Mouse (Mus musculus) midbrain, postnatal 0 days (tissue): ENCODE measurements around the gene Grin3b. TPM values are rescaled to one million over a fixed set of nuclear protein-coding genes. Genes with fewer than 3 reads are reported as not detected.

ENCODE experiments used
- ATAC-seq: fragments of 200-750 bp; cut with Nextera tagmentation; 2 replicates; pipeline ENCODE4 v1.8.0; 2017; ENCODE audit warnings: moderate number of reproducible peaks, mild to moderate bottlenecking, moderate TSS enrichment, moderate library complexity; ENCODE audit not compliant: low FRiP score
- DNase-seq: peaks from one replicate; pipeline ENCODE4 v3.0.0-alpha.2; 2015; ENCODE audit warnings: low spot score
- H3K27ac ChIP-seq: fragments of 300-500 bp; sonication (generic); 2 replicates; pipeline ENCODE4 v1.5.1; 2014; ENCODE audit warnings: low read depth, mild to moderate bottlenecking, low read length, mixed read lengths
- H3K27me3 ChIP-seq: fragments of 300-500 bp; sonication (generic); 2 replicates; pipeline ENCODE4 v1.6.1; 2014; ENCODE audit warnings: low read length, control low read depth, mixed read lengths; ENCODE audit not compliant: insufficient read depth
- H3K36me3 ChIP-seq: fragments of 300-500 bp; sonication (generic); 2 replicates; pipeline ENCODE4 v1.6.1; 2014; ENCODE audit warnings: low read length, control low read depth, mixed read lengths; ENCODE audit not compliant: insufficient read depth
- H3K4me1 ChIP-seq: fragments of 300-500 bp; sonication (generic); 2 replicates; pipeline ENCODE4 v1.6.1; 2014; ENCODE audit warnings: mild to moderate bottlenecking, control low read depth, antibody characterized with exemption, low read length, mixed read lengths; ENCODE audit not compliant: insufficient read depth
- H3K4me2 ChIP-seq: fragments of 300-500 bp; sonication (generic); 2 replicates; pipeline ENCODE4 v1.6.1; 2014; ENCODE audit warnings: low read depth, mild to moderate bottlenecking, low read length, mixed read lengths; ENCODE audit not compliant: poor library complexity, severe bottlenecking
- H3K4me3 ChIP-seq: fragments of 300-500 bp; sonication (generic); 2 replicates; pipeline ENCODE4 v1.5.1; 2014; ENCODE audit warnings: low read depth, mild to moderate bottlenecking, low read length, moderate library complexity
- H3K9ac ChIP-seq: fragments of 300-500 bp; sonication (generic); replicated peaks from 2 replicates; pipeline ENCODE4 v1.6.1; 2014; ENCODE audit warnings: mild to moderate bottlenecking, low read length, moderate library complexity, mixed read lengths; ENCODE audit not compliant: poor library complexity, severe bottlenecking
- H3K9me3 ChIP-seq: fragments of 300-500 bp; sonication (generic); 2 replicates; pipeline ENCODE4 v1.6.1; 2016; ENCODE audit warnings: low read length, control low read depth
- CTCF ChIP-seq: IDR thresholded peaks from 2 replicates; pipeline ENCODE4 v1.5.1; 2016; ENCODE audit warnings: antibody characterized with exemption, mild to moderate bottlenecking
- WGBS: fragments of 180-500 bp; shearing (Covaris S2); extraction: QIAGEN DNeasy Blood & Tissue Kit; methylation state at CpG from one replicate; pipeline ENCODE4 v1.1.7; 2014; 5-methylcytosine and 5-hydroxymethylcytosine counted together
- polyA plus RNA-seq: library from polyadenylated mRNA; unstranded; fragments of >200 nt; fragmentation: Nextera tagmentation; extraction: Ambion mirVana; gene quantifications from 2 replicates; pipeline ENCODE4 v1.2.1, GENCODE M21; 2015
- total RNA-seq: library from RNA; depleted of rRNA; stranded (reverse); fragments of >200 nt; gene quantifications from 2 replicates; pipeline ENCODE4 v1.2.3, GENCODE M21; 2014

The Grin3b gene
- total and polyA plus RNA-seq, 2 experiments from 2014 or later = 0.21 to 2.2 TPM

- DNase-seq (peak; percentile 93), ATAC-seq (peak; percentile 80)
- peaks cover 6% of the 10 kb centered on the region for H3K4me1 ChIP-seq
- TF ChIP-seq CTCF = 0 out of 2 replicates have a peak, but pooled peaks have one; percentile 6
- peak within 1 kb of the TSS; percentile 86 for H3K9ac ChIP-seq
- WGBS = under 1% methylated on average over 61 of the region's 63 CpGs
- H3K4me2 ChIP-seq = peak within 1 kb of the TSS; percentile 90
- peaks cover 17% of the 10 kb centered on the region for H3K27me3 ChIP-seq
- no peaks in the 10 kb centered on the region for H3K9me3 ChIP-seq
- peaks cover 5% of the 10 kb centered on the region; the same call in 1 of the 2 replicates for H3K36me3 ChIP-seq
- H3K4me3 ChIP-seq = peak within 1 kb of the TSS; percentile 89
- H3K27ac ChIP-seq = peak within 1 kb of the TSS; percentile 82
Measured at GRCm38 (mm10) chr10:79926491-79927323, 43.8 kb upstream of the Grin3b start, which contains the start of gene Arid3a. Arid3a (plus strand) TSS chr10:79927043.

- Histone ChIP-seq H3K27ac (peak overlapping the region; percentile 82), H3K36me3 (peaks cover 10% of the 10 kb centered on the region; the same call in 1 of the 2 replicates), H3K9me3 (no peaks in the 10 kb centered on the region), H3K9ac (peak overlapping the region; percentile 86), H3K4me1 (peaks cover 4% of the 10 kb centered on the region; the same call in 1 of the 2 replicates), H3K4me2 (peak overlapping the region; percentile 90), H3K4me3 (peak overlapping the region; percentile 89), H3K27me3 (peaks cover 12% of the 10 kb centered on the region)
- ATAC-seq (peak; percentile 29), DNase-seq (peak; percentile 53)
- TF ChIP-seq CTCF = peak; percentile 36
- WGBS = under 1% methylated on average over 50 of the region's 54 CpGs
Measured at GRCm38 (mm10) chr10:79927324-79928029, 43.0 kb upstream of the Grin3b start.

- no peak for TF ChIP-seq CTCF
- no peak for ATAC-seq
- peak overlapping the region; percentile 89 for H3K4me3 ChIP-seq
- peaks cover 5% of the 10 kb centered on the region for H3K27me3 ChIP-seq
- H3K9me3 ChIP-seq = no peaks in the 10 kb centered on the region
- peak overlapping the region; percentile 82 for H3K27ac ChIP-seq
- H3K9ac ChIP-seq = peak overlapping the region; percentile 86
- under 1% methylated on average over 25 of the region's 29 CpGs for WGBS
- peak overlapping the region; percentile 90 for H3K4me2 ChIP-seq
- no peak for DNase-seq
- peaks cover 10% of the 10 kb centered on the region; the same call in 1 of the 2 replicates for H3K36me3 ChIP-seq
- H3K4me1 ChIP-seq = peaks cover 4% of the 10 kb centered on the region; the same call in 1 of the 2 replicates
Measured at GRCm38 (mm10) chr10:79928030-79928694, 42.4 kb upstream of the Grin3b start.

DNA sequence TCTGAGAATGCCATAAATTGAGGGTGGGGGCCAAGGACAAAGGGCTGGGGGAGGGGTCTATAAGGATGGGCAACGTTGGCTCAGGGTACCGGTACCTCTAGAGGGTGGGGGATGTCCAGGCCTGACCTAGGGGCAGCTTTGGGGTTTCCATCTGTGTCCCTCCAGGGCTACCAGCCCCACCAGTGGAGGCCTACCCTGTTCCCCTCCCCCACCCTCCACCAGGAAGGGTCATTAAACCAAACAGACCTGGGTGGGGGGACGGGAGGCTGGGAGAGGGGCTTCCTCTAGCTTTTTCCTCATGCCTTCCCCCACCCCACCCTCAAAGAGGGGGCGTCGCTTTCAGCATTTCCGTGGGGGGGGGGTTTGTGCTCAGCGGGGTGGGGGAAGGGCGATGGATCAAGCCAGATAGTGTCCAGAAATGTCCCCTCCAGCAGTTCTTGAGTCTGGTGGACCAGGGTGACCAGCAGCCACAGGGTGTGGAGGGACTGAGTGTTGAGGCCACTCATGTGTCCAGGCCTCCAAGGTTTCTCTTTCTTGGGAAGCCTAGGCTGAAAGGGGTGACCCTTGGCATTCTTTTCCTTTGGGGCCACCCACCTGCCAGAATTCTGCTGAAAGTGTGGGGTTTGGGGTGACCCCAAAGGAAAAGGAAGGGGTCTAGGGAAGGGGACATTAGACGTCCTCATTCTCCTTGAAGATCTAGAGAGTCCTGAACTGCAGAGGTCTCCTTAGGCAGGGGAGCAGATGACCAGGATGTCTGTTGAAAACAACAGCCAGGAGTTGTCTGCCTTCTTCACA lies 41.4 kb upstream of the Grin3b start:
- Histone ChIP-seq H3K4me3 (peak overlapping the region; percentile 89), H3K27me3 (no peaks in the 10 kb centered on the region), H3K4me2 (peak overlapping the region; percentile 90), H3K27ac (peak overlapping the region; percentile 82), H3K9me3 (no peaks in the 10 kb centered on the region), H3K9ac (peak overlapping the region; percentile 50), H3K4me1 (peaks cover 4% of the 10 kb centered on the region; the same call in 1 of the 2 replicates), H3K36me3 (peaks cover 14% of the 10 kb centered on the region; the same call in 1 of the 2 replicates)
- no peak for ATAC-seq
- no peak for TF ChIP-seq CTCF
- no peak for DNase-seq
- WGBS = 39% methylated on average over 7 of the region's 9 CpGs
